Mouse (Mus musculus) cerebellum, postnatal 25 days (tissue): Measurements from ENCODE around the gene Sar1a.

Source experiments
- DNase-seq, 2 experiments: peaks; one replicate each; pipeline ENCODE4 v3.0.0; 2021; ENCODE audit warnings: mixed read lengths in 2 of 2

Gene Sar1a

DNA sequence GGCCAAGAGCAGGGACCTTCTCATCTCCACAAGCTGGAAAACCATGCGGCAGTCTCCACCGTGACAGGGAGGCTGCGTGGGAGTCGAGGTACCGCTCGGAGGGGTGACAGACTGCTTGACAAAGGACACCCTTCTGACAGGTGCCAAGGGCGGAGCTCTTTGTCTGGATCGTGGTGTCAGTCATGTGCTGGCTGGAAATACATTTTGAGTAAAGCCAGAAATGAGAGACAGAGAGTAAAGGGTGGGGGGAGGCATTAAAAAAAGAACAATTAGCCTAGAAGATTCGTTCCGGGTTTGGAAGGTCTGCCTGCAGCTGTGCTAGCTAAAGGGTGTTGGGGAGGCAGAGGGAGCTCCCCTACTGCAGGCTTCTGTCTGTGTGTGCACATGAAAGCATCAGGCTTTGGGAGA lies 56.6 kb downstream of the Sar1a start:
- no peak for DNase-seq

DNA sequence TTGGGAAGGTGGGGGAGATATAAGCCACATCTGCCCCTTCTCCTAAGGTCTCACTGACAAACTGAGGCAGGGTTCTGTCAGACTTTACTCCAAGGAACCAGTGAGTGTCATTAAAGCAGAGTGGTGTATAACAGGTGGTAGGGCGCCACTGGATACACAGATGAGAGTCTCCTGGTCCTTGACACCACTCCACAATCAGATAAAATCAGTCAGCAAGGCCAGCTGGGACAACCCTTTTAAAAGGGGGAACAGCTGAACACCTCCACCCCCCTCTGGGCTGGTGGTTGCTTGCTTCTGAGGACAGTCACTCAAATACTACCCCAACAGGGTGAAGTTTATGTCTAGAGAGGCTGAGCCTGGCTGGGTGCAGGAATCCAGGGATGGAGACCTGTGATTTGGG lies 57.4 kb downstream of the Sar1a start:
- no peak for DNase-seq

DNA sequence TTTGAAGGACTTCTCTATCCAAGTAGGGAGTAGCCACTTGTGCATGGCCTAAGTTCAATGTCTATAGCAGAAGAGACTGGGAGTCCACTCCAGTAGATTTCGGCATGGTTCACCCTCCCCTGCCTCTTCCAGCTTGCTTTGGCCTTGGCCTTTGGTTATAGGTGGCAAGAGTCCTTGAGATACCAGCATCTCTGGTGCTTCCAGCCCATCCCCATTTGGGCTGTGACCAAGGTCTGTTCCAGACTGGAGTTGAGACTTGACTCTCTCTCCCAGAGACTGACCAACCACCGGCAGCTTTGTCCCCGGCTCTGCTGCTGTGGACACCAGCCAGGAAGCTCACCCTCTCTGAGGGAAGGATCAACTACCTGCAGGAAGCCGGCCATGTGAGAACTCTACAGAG lies 58.0 kb downstream of the Sar1a start:
- DNase-seq, result no peak

- no peak for DNase-seq
These were observed 61.2 kb downstream of the Sar1a start for GRCm38 (mm10) chr10:61741306-61741705.

GRCm38 (mm10) chr10:61741873-61742272 lies 61.8 kb downstream of the Sar1a start:
- DNase-seq, result no peak

GRCm38 (mm10) chr10:61742336-61742735 lies 62.2 kb downstream of the Sar1a start:
- DNase-seq, result no peak
